Mouse (Mus musculus): ENCODE data around the gene Vasp. TPM values are rescaled to one million over a fixed set of nuclear protein-coding genes. Genes with fewer than 3 reads are reported as not detected.

The Vasp gene
- polyA plus RNA-seq, 1 experiment: 75.7 TPM

GRCm38 (mm10) chr7:19279581-19280114 is 8.0 kb upstream of the Vasp start, which contains the start of gene Ppm1n:
Gene Ppm1n, minus strand, starts transcription at chr7:19280064.
- H3K27ac ChIP-seq (ENCODE audit: insufficient read depth, low read length): peak within 1 kb of the TSS; percentile 54; the same call in 1 of the 2 replicates
- no peaks in the 10 kb centered on the region for H3K9me3 ChIP-seq (replicated peaks; ENCODE audit: control insufficient read depth, insufficient read depth, low read length, poor library complexity, severe bottlenecking)
- peak within 1 kb of the TSS; percentile 73 for H3K4me3 ChIP-seq (ENCODE audit: low read depth, low read length)
- H3K9ac ChIP-seq (ENCODE audit: low read depth, poor library complexity, severe bottlenecking): peak within 1 kb of the TSS; percentile 70
- TF ChIP-seq EP300 (IDR thresholded peaks at IDR 0.05; ENCODE audit: insufficient read depth, low read depth, low read length) (0 out of 2 replicates have a peak, but pooled peaks have one; percentile 9), POLR2A (IDR thresholded peaks at IDR 0.05; ENCODE audit: insufficient read depth, low read length) (no peak)
- no peaks in the 10 kb centered on the region for H3K36me3 ChIP-seq (ENCODE audit: control insufficient read depth, insufficient read depth, low read length, poor library complexity, severe bottlenecking)
- H3K27me3 ChIP-seq (ENCODE audit: control insufficient read depth, insufficient read depth, low read length, poor library complexity, severe bottlenecking): no peaks in the 10 kb centered on the region
- H3K4me1 ChIP-seq (ENCODE audit: control insufficient read depth, insufficient read depth, low read length): no peaks in the 10 kb centered on the region

- Histone ChIP-seq H3K27me3 (ENCODE audit: control insufficient read depth, insufficient read depth, low read length, poor library complexity, severe bottlenecking) (no peaks in the 10 kb centered on the region), H3K27ac (ENCODE audit: insufficient read depth, low read length) (no peak overlapping the region), H3K4me1 (ENCODE audit: control insufficient read depth, insufficient read depth, low read length) (no peaks in the 10 kb centered on the region), H3K9me3 (replicated peaks; ENCODE audit: control insufficient read depth, insufficient read depth, low read length, poor library complexity, severe bottlenecking) (no peaks in the 10 kb centered on the region), H3K36me3 (ENCODE audit: control insufficient read depth, insufficient read depth, low read length, poor library complexity, severe bottlenecking) (no peaks in the 10 kb centered on the region), H3K4me3 (ENCODE audit: low read depth, low read length) (peak overlapping the region; percentile 73), H3K9ac (ENCODE audit: low read depth, poor library complexity, severe bottlenecking) (peak overlapping the region; percentile 70)
- TF ChIP-seq EP300 (IDR thresholded peaks at IDR 0.05; ENCODE audit: insufficient read depth, low read depth, low read length): no peak
- no peak for TF ChIP-seq POLR2A (IDR thresholded peaks at IDR 0.05; ENCODE audit: insufficient read depth, low read length)
- TF ChIP-seq CTCF (IDR thresholded peaks at IDR 0.05; ENCODE audit: low read depth, low read length): no peak
Observed at GRCm38 (mm10) chr7:19279052-19279451, 7.4 kb upstream of the Vasp start.

GRCm38 (mm10) chr7:19276253-19276652 is 4.6 kb upstream of the Vasp start:
- no peaks in the 10 kb centered on the region for H3K36me3 ChIP-seq (ENCODE audit: control insufficient read depth, insufficient read depth, low read length, poor library complexity, severe bottlenecking)
- no peaks in the 10 kb centered on the region for H3K4me1 ChIP-seq (ENCODE audit: control insufficient read depth, insufficient read depth, low read length)
- no peak overlapping the region for H3K9ac ChIP-seq (ENCODE audit: low read depth, poor library complexity, severe bottlenecking)
- H3K27ac ChIP-seq (ENCODE audit: insufficient read depth, low read length): no peak overlapping the region
- H3K27me3 ChIP-seq (ENCODE audit: control insufficient read depth, insufficient read depth, low read length, poor library complexity, severe bottlenecking): no peaks in the 10 kb centered on the region
- no peak overlapping the region for H3K4me3 ChIP-seq (ENCODE audit: low read depth, low read length)
- no peaks in the 10 kb centered on the region for H3K9me3 ChIP-seq (replicated peaks; ENCODE audit: control insufficient read depth, insufficient read depth, low read length, poor library complexity, severe bottlenecking)
- TF ChIP-seq CTCF (IDR thresholded peaks at IDR 0.05; ENCODE audit: low read depth, low read length) (peak; percentile 67), POLR2A (IDR thresholded peaks at IDR 0.05; ENCODE audit: insufficient read depth, low read length) (no peak)

- peak overlapping the region; percentile 97 for H3K27ac ChIP-seq (ENCODE audit: insufficient read depth, low read length)
- TF ChIP-seq POLR2A (IDR thresholded peaks at IDR 0.05; ENCODE audit: insufficient read depth, low read length) (no peak), CTCF (IDR thresholded peaks at IDR 0.05; ENCODE audit: low read depth, low read length) (no peak), EP300 (IDR thresholded peaks at IDR 0.05; ENCODE audit: insufficient read depth, low read depth, low read length) (no peak)
- no peaks in the 10 kb centered on the region for H3K9me3 ChIP-seq (replicated peaks; ENCODE audit: control insufficient read depth, insufficient read depth, low read length, poor library complexity, severe bottlenecking)
- peak overlapping the region; percentile 92 for H3K4me3 ChIP-seq (ENCODE audit: low read depth, low read length)
- H3K27me3 ChIP-seq (ENCODE audit: control insufficient read depth, insufficient read depth, low read length, poor library complexity, severe bottlenecking): no peaks in the 10 kb centered on the region
- H3K4me1 ChIP-seq (ENCODE audit: control insufficient read depth, insufficient read depth, low read length): peaks cover 3% of the 10 kb centered on the region
- no peaks in the 10 kb centered on the region for H3K36me3 ChIP-seq (ENCODE audit: control insufficient read depth, insufficient read depth, low read length, poor library complexity, severe bottlenecking)
- H3K9ac ChIP-seq (ENCODE audit: low read depth, poor library complexity, severe bottlenecking): peak overlapping the region; percentile 95
Observed at GRCm38 (mm10) chr7:19272173-19272764, 652 bp upstream of the Vasp start.

- H3K27me3 ChIP-seq (ENCODE audit: control insufficient read depth, insufficient read depth, low read length, poor library complexity, severe bottlenecking): no peaks in the 10 kb centered on the region
- H3K36me3 ChIP-seq (ENCODE audit: control insufficient read depth, insufficient read depth, low read length, poor library complexity, severe bottlenecking): no peaks in the 10 kb centered on the region
- TF ChIP-seq EP300 (IDR thresholded peaks at IDR 0.05; ENCODE audit: insufficient read depth, low read depth, low read length) (0 out of 2 replicates have a peak, but pooled peaks have one; percentile 44), POLR2A (IDR thresholded peaks at IDR 0.05; ENCODE audit: insufficient read depth, low read length) (no peak), CTCF (IDR thresholded peaks at IDR 0.05; ENCODE audit: low read depth, low read length) (no peak)
- peaks cover 8% of the 10 kb centered on the region for H3K4me1 ChIP-seq (ENCODE audit: control insufficient read depth, insufficient read depth, low read length)
- H3K4me3 ChIP-seq (ENCODE audit: low read depth, low read length): peak overlapping the region; percentile 92
- peak overlapping the region; percentile 95 for H3K9ac ChIP-seq (ENCODE audit: low read depth, poor library complexity, severe bottlenecking)
- H3K27ac ChIP-seq (ENCODE audit: insufficient read depth, low read length): peak overlapping the region; percentile 97
- H3K9me3 ChIP-seq (replicated peaks; ENCODE audit: control insufficient read depth, insufficient read depth, low read length, poor library complexity, severe bottlenecking): no peaks in the 10 kb centered on the region
Observed at GRCm38 (mm10) chr7:19270509-19271237, 944 bp downstream of the Vasp start.

Measured in ES-Bruce4 (cell line).